8 mouse cellular contexts compared by ENCODE assay signal in the genomic region with DNA sequence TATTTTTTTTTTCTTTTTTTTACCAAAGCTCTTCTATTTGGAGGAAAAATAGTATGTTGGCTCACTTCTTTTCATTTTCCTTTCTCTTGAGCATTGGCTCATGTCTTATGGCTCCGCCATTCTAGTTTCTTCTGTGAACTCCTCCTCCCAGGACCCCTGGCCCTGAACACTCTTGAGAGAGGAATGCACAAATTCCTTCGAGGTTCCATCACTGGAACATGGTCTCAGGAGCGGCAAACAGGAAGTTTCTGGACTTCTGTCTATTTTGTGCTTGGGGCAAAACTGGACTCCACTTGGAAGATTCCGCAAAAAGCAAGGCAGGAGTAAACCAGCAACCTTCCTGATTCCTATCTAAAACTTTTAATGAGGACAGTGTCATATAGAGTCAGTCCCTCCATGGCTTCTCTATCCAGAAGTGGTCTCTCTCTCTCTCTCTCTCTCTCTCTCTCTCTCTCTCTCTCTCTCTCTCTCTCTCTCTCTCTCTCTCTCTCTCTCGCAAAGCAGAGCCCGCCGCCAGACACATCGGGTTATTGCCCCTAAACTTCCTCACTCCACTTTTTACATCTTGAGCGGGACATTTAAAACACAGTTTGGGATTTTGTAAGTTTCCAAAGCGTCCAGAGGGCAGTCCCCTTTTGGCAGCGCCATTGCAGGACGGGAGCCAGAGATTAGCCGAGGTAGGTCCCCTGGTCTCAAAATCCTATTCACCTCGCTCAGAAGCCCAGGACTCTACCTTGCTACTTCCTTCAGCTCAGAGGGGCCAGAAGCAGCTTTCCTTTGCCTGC. TPM values are rescaled to one million over a fixed set of nuclear protein-coding genes. Genes with fewer than 3 reads are reported as not detected.
DNase-seq lines count a peak whose midpoint lies in the region; ATAC-seq lines count a peak whose summit lies in the region.

A gene (plus strand): TSS at position 399 of the 785 bp plus-strand sequence.

- peaks cover 36% of the 10 kb centered on the region for H3K4me1 ChIP-seq in kidney, embryonic 15.5 days
- peaks cover 16% of the 10 kb centered on the region for H3K4me1 ChIP-seq in forebrain, embryonic 14.5 days (ENCODE audit: control insufficient read depth, insufficient read depth, low read length)
- peaks cover 29% of the 10 kb centered on the region for H3K4me1 ChIP-seq in limb, embryonic 13.5 days
- peaks cover 25% of the 10 kb centered on the region for H3K4me1 ChIP-seq in neural tube, embryonic 13.5 days (replicated peaks)

- peaks cover 7% of the 10 kb centered on the region; the same call in 1 of the 2 replicates for H3K36me3 ChIP-seq in kidney, embryonic 15.5 days
- peaks cover 6% of the 10 kb centered on the region; the same call in 1 of the 2 replicates for H3K36me3 ChIP-seq in forebrain, embryonic 14.5 days (ENCODE audit: control insufficient read depth, insufficient read depth, low read length)
- peaks cover 6% of the 10 kb centered on the region for H3K36me3 ChIP-seq in limb, embryonic 13.5 days
- H3K36me3 ChIP-seq in neural tube, embryonic 13.5 days: no peaks in the 10 kb centered on the region

- DNase-seq in kidney, adult 18-20 months: no peak
- DNase-seq in adrenal gland, adult 2 months: no peak
- DNase-seq in forebrain, embryonic 14.5 days (ENCODE audit: low spot score): no peak
- no peak for DNase-seq in right cerebral cortex, postnatal 25 days

- no peak; the same call in 1 of the 2 replicates for ATAC-seq in kidney, embryonic 15.5 days (replicated peaks; ENCODE audit: low FRiP score)
- no peak for ATAC-seq in forebrain, embryonic 14.5 days
- 0 out of 4 replicates have a peak, but pooled peaks of 1 of the 2 experiments have one; percentile 4 for ATAC-seq in hematopoietic stem cell, adult 5-6 weeks (replicated peaks in 1 of 2; ENCODE audit: insufficient read depth in 1 of 2, low FRiP score in 2 of 2, low TSS enrichment in 1 of 2, low read depth in 1 of 2, poor library complexity in 2 of 2, severe bottlenecking in 2 of 2)
- ATAC-seq in limb, embryonic 13.5 days (ENCODE audit: low FRiP score, low read depth): no peak
- no peak for ATAC-seq in neural tube, embryonic 13.5 days (ENCODE audit: low read depth)

- peak within 1 kb of the TSS; percentile 90 for H3K9ac ChIP-seq in kidney, embryonic 15.5 days
- H3K9ac ChIP-seq in forebrain, embryonic 14.5 days (ENCODE audit: low read length): peak within 1 kb of the TSS; percentile 99
- H3K9ac ChIP-seq in limb, embryonic 13.5 days: peak within 1 kb of the TSS; percentile 96
- peak within 1 kb of the TSS; percentile 99 for H3K9ac ChIP-seq in neural tube, embryonic 13.5 days

- H3K27ac ChIP-seq in kidney, embryonic 15.5 days: peak within 1 kb of the TSS; percentile 98
- H3K27ac ChIP-seq in forebrain, embryonic 14.5 days (ENCODE audit: low read depth, low read length): peak within 1 kb of the TSS; percentile 97
- H3K27ac ChIP-seq in limb, embryonic 13.5 days: peak within 1 kb of the TSS; percentile 99
- peak within 1 kb of the TSS; percentile 99 for H3K27ac ChIP-seq in neural tube, embryonic 13.5 days (replicated peaks)

- peak within 1 kb of the TSS; percentile 74 for H3K4me3 ChIP-seq in kidney, embryonic 15.5 days (replicated peaks)
- peak within 1 kb of the TSS; percentile 73 for H3K4me3 ChIP-seq in forebrain, embryonic 14.5 days (ENCODE audit: low read depth, low read length)
- H3K4me3 ChIP-seq in limb, embryonic 13.5 days: peak within 1 kb of the TSS; percentile 75
- peak within 1 kb of the TSS; percentile 75 for H3K4me3 ChIP-seq in neural tube, embryonic 13.5 days

- H3K9me3 ChIP-seq in kidney, embryonic 15.5 days (replicated peaks): no peaks in the 10 kb centered on the region
- no peaks in the 10 kb centered on the region for H3K9me3 ChIP-seq in forebrain, embryonic 14.5 days (replicated peaks; ENCODE audit: control insufficient read depth, low read length)
- no peaks in the 10 kb centered on the region for H3K9me3 ChIP-seq in limb, embryonic 13.5 days
- no peaks in the 10 kb centered on the region for H3K9me3 ChIP-seq in neural tube, embryonic 13.5 days

- H3K4me2 ChIP-seq in kidney, embryonic 15.5 days: peak within 1 kb of the TSS; percentile 74
- H3K4me2 ChIP-seq in forebrain, embryonic 14.5 days (ENCODE audit: low read length): peak within 1 kb of the TSS; percentile 69
- H3K4me2 ChIP-seq in limb, embryonic 13.5 days (replicated peaks): peak within 1 kb of the TSS; percentile 70
- H3K4me2 ChIP-seq in neural tube, embryonic 13.5 days: peak within 1 kb of the TSS; percentile 79

- 9% methylated on average over 14 of the region's 14 CpGs for whole genome bisulfite sequencing in kidney, embryonic 15.5 days
- 19% methylated on average over 14 of the region's 14 CpGs for WGBS in forebrain, embryonic 14.5 days
- 13% methylated on average over 13 of the region's 14 CpGs for WGBS in limb, embryonic 13.5 days
- 16% methylated on average over 14 of the region's 14 CpGs for WGBS in neural tube, embryonic 13.5 days

- no peaks in the 10 kb centered on the region for H3K27me3 ChIP-seq in kidney, embryonic 15.5 days
- H3K27me3 ChIP-seq in forebrain, embryonic 14.5 days (replicated peaks; ENCODE audit: control insufficient read depth, insufficient read depth, low read length): no peaks in the 10 kb centered on the region
- H3K27me3 ChIP-seq in limb, embryonic 13.5 days: no peaks in the 10 kb centered on the region
- no peaks in the 10 kb centered on the region for H3K27me3 ChIP-seq in neural tube, embryonic 13.5 days

RNA-seq across cellular contexts. Expression of the gene that starts here (rescaled TPM):
- polyA plus RNA-seq in kidney, embryonic 15.5 days (2015; fragmentation: Nextera tagmentation; extraction: Ambion mirVana): 157 and 158 TPM in 2 replicates
- total RNA-seq in adrenal gland, adult 2 months (2021): 10 to 100 TPM; 41.4 to 48.7 TPM
- 57.7 and 62.7 TPM in 2 replicates for polyA plus RNA-seq in adrenal gland, adult 2 months (2012; rRNA removed)
- polyA plus RNA-seq in forebrain, embryonic 14.5 days (2014; fragmentation: Nextera tagmentation; extraction: Ambion mirVana): 269 and 278 TPM in 2 replicates
- 85.5 and 94.6 TPM in 2 replicates for total RNA-seq in hematopoietic stem cell, adult 5-6 weeks (2017)
- 224 and 231 TPM in 2 replicates for polyA plus RNA-seq in limb, embryonic 13.5 days (2015; fragmentation: Nextera tagmentation; extraction: Ambion mirVana)
- polyA plus RNA-seq in neural tube, embryonic 13.5 days (2015; fragmentation: Nextera tagmentation; extraction: Ambion mirVana): 271 and 280 TPM in 2 replicates
